Mouse (Mus musculus) gastrocnemius, adult 8-10 months (tissue): ENCODE measurements around the gene Flrt1. TPM values are rescaled to one million over a fixed set of nuclear protein-coding genes. Genes with fewer than 3 reads are reported as not detected.

Experiments
- total RNA-seq, 4 experiments: library from RNA; stranded (reverse); gene quantifications; 2 replicates each; pipeline ENCODE4 v1.2.4; 2022

The Flrt1 gene
- total RNA-seq, 4 experiments from 2014 or later: 0.83 to 2.9 (median 1.7) TPM

Other genes starting within 250 kb of the Flrt1 start
- gene Ccdc88b, start 247.5 kb downstream of the Flrt1 start, total RNA-seq: under 1 TPM; 0.29 to 0.70 (median 0.46) TPM
- gene Trmt112, start 196.0 kb downstream of the Flrt1 start, total RNA-seq: 10 to 100 TPM; 34.1 to 46.3 (median 39.7) TPM
- 100 to 1,000 TPM; 195 to 214 (median 202) TPM for gene Prdx5, start 195.6 kb downstream of the Flrt1 start, total RNA-seq
- gene Esrra, start 183.9 kb downstream of the Flrt1 start, total RNA-seq: 100 to 1,000 TPM in 1 of 4 experiments, 10 to 100 TPM in 3; 82.8 to 114 (median 93.4) TPM
- not detected for gene Catsperz, start 180.3 kb downstream of the Flrt1 start, total RNA-seq
- gene Kcnk4, start 171.2 kb downstream of the Flrt1 start, total RNA-seq: not detected
- 10 to 100 TPM in 2 of 4 experiments, 1 to 10 TPM in 2; 8.2 to 11.8 (median 10.6) TPM for gene Bad, start 163.9 kb downstream of the Flrt1 start, total RNA-seq
- 10 to 100 TPM in 2 of 4 experiments, 1 to 10 TPM in 2; 9.1 to 10.9 (median 10.0) TPM for gene Gpr137, start 163.2 kb downstream of the Flrt1 start, total RNA-seq
- 100 to 1,000 TPM; 144 to 194 (median 165) TPM for gene Ppp1r14b, start 130.8 kb downstream of the Flrt1 start, total RNA-seq
- 10 to 100 TPM in 1 of 4 experiments, 1 to 10 TPM in 3; 7.0 to 10.9 (median 9.4) TPM for gene Plcb3, start 129.3 kb downstream of the Flrt1 start, total RNA-seq
- 10 to 100 TPM in 1 of 4 experiments, 1 to 10 TPM in 3; 4.2 to 10.4 (median 5.8) TPM for gene Fkbp2, start 125.2 kb downstream of the Flrt1 start, total RNA-seq
- gene Vegfb, start 118.1 kb downstream of the Flrt1 start, total RNA-seq: 100 to 1,000 TPM; 167 to 187 (median 183) TPM
- gene Dnajc4, start 113.2 kb downstream of the Flrt1 start, total RNA-seq: 10 to 100 TPM; 32.2 to 37.7 (median 36.4) TPM
- gene Nudt22, start 109.6 kb downstream of the Flrt1 start, total RNA-seq: 10 to 100 TPM; 13.5 to 15.5 (median 15.0) TPM
- 10 to 100 TPM; 20.8 to 31.7 (median 23.7) TPM for gene Trpt1, start 109.6 kb downstream of the Flrt1 start, total RNA-seq
- under 1 TPM; 0.41 to 0.94 (median 0.60) TPM for gene Fermt3, start 86.3 kb downstream of the Flrt1 start, total RNA-seq
- gene Stip1, start 65.8 kb downstream of the Flrt1 start, total RNA-seq: 10 to 100 TPM; 77.9 to 86.5 (median 81.8) TPM
- gene Macrod1, start 48.9 kb downstream of the Flrt1 start, total RNA-seq: 100 to 1,000 TPM; 279 to 336 (median 292) TPM
- 10 to 100 TPM; 39.9 to 54.3 (median 43.5) TPM for gene Otub1, start 100.6 kb upstream of the Flrt1 start, total RNA-seq
- gene Cox8a, start 111.9 kb upstream of the Flrt1 start, total RNA-seq: 100 to 1,000 TPM in 1 of 4 experiments, 10 to 100 TPM in 3; 68.4 to 103 (median 82.9) TPM
- 10 to 100 TPM in 3 of 4 experiments, 1 to 10 TPM in 1; 9.2 to 12.4 (median 11.2) TPM for gene Naa40, start 135.5 kb upstream of the Flrt1 start, total RNA-seq
- 1 to 10 TPM; 1.8 to 4.2 (median 2.1) TPM for gene Rcor2, start 161.6 kb upstream of the Flrt1 start, total RNA-seq
- gene Mark2, start 236.1 kb upstream of the Flrt1 start, total RNA-seq: 10 to 100 TPM; 31.8 to 40.1 (median 35.2) TPM